Mouse (Mus musculus): ENCODE data around the gene B4galnt4. TPM values are rescaled to one million over a fixed set of nuclear protein-coding genes. Genes with fewer than 3 reads are reported as not detected.

The B4galnt4 gene
- polyA plus RNA-seq, 1 experiment from 2014 or later, result 12.1 TPM

DNA sequence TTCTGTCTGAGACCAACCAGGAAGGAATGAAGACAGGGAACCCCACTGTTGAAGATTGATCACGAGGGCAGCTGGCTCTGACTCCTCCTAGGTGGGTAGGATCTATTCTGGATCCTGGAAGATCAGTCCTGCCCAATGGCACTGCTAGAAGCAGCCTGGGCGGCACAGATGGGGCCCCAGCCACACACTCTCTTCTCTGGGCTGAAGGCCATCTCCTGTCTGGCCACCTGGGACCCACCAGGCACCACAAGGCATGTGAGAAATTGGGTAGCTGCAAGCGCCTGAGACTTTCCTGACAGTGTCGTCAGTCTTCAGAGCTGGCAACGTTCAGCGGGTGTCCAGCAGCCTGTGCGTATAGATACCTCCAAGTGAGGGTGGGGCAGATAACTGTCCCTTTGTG lies 1.6 kb downstream of the B4galnt4 start:
- H3K4me3 ChIP-seq, result no peak overlapping the region
- 78% methylated on average over 7 of the region's 7 CpGs for WGBS
- no peaks in the 10 kb centered on the region for H3K27me3 ChIP-seq
- ATAC-seq (ENCODE audit: insufficient number of reproducible peaks, low FRiP score, low TSS enrichment, low read depth), result no peak
- peaks cover 19% of the 10 kb centered on the region for H3K36me3 ChIP-seq
- peaks cover 28% of the 10 kb centered on the region for H3K4me1 ChIP-seq
- H3K9me3 ChIP-seq, result no peaks in the 10 kb centered on the region
- H3K27ac ChIP-seq, result no peak overlapping the region
- H3K4me2 ChIP-seq, result no peak overlapping the region
- H3K9ac ChIP-seq, result no peak overlapping the region

DNA sequence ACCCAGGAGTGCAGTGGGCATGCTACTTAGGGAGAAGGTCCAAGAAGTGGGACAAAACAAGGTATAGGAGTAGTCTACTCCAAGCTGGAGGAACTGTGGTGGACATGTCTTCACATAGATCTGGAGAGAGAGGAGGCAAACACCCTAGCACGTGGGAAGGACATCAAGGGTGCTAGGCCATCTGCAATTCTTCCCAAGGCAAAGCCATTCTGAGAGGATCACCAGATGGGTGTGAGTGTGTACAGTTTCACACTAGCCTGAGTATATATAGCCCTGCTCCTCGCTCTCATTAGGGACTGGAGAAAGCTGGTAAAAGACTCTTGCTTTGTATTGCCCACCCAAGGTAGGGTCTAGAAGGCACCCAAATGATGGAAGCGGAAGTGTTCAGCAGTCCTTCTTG lies 2.4 kb downstream of the B4galnt4 start:
- Histone ChIP-seq H3K9ac (no peak overlapping the region), H3K9me3 (no peaks in the 10 kb centered on the region), H3K27me3 (no peaks in the 10 kb centered on the region), H3K4me3 (no peak overlapping the region), H3K27ac (no peak overlapping the region), H3K4me1 (peaks cover 31% of the 10 kb centered on the region), H3K36me3 (peaks cover 27% of the 10 kb centered on the region), H3K4me2 (no peak overlapping the region)
- no peak for ATAC-seq (ENCODE audit: insufficient number of reproducible peaks, low FRiP score, low TSS enrichment, low read depth)
- 87% methylated on average over 3 of the region's 3 CpGs for WGBS

DNA sequence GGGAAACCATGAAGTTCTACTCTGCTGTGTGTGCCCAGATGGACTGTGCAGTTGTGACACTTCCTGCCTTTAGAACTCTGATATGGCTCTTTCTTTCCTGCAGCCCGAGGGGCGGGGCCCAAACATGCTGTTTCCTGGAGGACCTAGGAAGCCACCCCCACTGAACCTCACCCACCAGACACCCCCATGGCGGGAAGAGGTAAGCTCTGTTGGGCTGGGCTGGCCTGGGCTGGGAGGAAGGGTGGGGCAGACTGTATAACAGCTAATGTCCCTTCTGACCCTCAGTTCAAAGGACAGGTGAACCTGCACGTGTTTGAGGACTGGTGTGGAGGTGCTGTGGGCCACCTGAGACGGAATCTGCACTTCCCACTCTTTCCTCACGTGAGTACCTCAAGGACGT lies 3.3 kb downstream of the B4galnt4 start:
- Histone ChIP-seq H3K4me3 (no peak overlapping the region), H3K27me3 (no peaks in the 10 kb centered on the region), H3K4me2 (no peak overlapping the region), H3K9ac (no peak overlapping the region), H3K27ac (no peak overlapping the region), H3K36me3 (peaks cover 29% of the 10 kb centered on the region), H3K9me3 (no peaks in the 10 kb centered on the region), H3K4me1 (peaks cover 31% of the 10 kb centered on the region)
- 78% methylated on average over 7 of the region's 7 CpGs for WGBS
- no peak for ATAC-seq (ENCODE audit: insufficient number of reproducible peaks, low FRiP score, low TSS enrichment, low read depth)

DNA sequence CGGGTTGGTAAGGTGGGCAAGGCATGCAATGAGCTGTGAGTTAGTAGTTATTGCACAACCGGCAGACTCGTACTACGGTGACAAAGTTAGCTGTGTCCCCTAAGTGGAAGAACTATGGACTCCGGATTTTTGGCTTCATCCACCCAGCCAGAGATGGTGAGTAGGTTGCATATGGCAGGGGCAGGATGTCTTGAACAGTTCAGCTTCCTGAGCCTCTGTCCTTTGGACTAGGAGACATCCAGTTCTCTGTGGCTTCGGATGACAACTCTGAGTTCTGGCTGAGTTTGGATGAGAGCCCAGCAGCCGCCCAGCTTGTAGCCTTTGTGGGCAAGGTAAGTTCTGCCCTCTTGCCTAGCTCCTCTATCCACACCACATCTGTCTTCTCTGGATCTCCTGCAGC lies 3.7 kb downstream of the B4galnt4 start:
- ATAC-seq (ENCODE audit: insufficient number of reproducible peaks, low FRiP score, low TSS enrichment, low read depth), result no peak
- H3K9ac ChIP-seq, result no peak overlapping the region
- H3K9me3 ChIP-seq, result no peaks in the 10 kb centered on the region
- peaks cover 31% of the 10 kb centered on the region for H3K4me1 ChIP-seq
- no peak overlapping the region for H3K4me3 ChIP-seq
- no peak overlapping the region for H3K27ac ChIP-seq
- 90% methylated on average over 7 of the region's 7 CpGs for WGBS
- peaks cover 29% of the 10 kb centered on the region for H3K36me3 ChIP-seq
- peaks cover 2% of the 10 kb centered on the region for H3K27me3 ChIP-seq
- H3K4me2 ChIP-seq, result no peak overlapping the region

DNA sequence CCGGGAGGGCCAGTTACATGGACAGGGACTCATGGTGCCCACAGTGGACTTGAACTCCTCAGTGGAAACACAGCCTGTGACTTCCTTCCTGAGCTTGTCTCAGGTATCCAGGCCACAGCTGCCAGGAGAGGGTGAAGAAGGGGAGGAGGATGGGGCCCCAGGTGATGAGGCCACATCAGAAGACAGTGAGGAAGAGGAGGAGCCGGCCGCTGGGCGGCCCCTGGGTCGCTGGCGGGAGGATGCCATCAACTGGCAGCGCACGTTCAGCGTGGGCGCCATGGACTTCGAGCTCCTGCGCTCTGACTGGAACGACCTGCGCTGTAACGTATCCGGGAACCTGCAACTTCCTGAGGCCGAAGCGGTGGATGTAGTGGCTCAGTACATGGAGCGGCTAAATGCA lies 7.4 kb downstream of the B4galnt4 start:
- no peaks in the 10 kb centered on the region for H3K9me3 ChIP-seq
- no peak overlapping the region for H3K4me2 ChIP-seq
- 76% methylated on average over 19 of the region's 19 CpGs for WGBS
- H3K27me3 ChIP-seq, result peaks cover 24% of the 10 kb centered on the region
- peaks cover 27% of the 10 kb centered on the region for H3K36me3 ChIP-seq
- no peak overlapping the region for H3K9ac ChIP-seq
- H3K4me1 ChIP-seq, result peaks cover 27% of the 10 kb centered on the region
- H3K27ac ChIP-seq, result no peak overlapping the region
- no peak overlapping the region for H3K4me3 ChIP-seq
- no peak for ATAC-seq (ENCODE audit: insufficient number of reproducible peaks, low FRiP score, low TSS enrichment, low read depth)

DNA sequence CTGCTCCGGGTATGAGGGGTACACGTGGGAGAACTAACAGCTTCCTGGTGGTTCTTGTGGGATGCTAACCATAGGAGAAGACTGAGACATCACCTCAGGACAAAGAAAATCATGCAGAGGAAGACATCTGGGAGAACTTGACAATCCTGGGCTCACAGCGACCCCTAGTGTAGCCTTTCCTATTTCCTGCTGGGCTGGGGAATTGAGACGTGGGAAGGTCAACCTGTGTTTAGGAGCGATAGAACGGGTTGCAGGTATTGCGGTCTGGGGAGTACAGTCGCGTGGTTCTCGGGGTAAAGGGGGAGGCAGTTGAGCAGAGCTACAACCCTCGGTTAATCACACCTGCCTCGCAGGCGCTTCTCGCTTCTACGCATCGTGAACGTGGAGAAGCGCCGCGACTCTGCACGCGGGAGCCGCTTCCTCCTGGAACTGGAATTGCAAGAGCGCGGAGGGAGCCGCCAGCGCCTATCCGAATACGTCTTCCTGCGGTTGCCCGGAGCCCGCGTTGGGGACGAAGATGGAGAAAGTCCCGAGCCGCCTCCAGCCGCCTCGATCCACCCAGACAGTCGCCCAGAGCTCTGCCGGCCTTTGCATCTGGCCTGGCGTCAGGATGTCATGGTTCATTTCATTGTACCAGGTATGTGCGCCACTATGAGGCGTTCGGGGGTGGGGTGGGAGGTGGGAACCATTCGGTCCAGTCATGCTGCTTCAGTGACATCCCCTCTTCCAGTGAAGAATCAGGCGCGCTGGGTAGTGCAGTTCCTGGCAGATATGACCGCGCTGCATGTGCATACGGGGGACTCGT lies 9.4 kb downstream of the B4galnt4 start:
- Histone ChIP-seq H3K27me3 (peaks cover 24% of the 10 kb centered on the region), H3K36me3 (peaks cover 16% of the 10 kb centered on the region; the same call in 1 of the 2 replicates), H3K9me3 (no peaks in the 10 kb centered on the region), H3K9ac (0 out of 2 replicates have a peak overlapping the region, but pooled peaks have one; percentile 18), H3K4me3 (peak overlapping the region; percentile 35), H3K4me2 (peak overlapping the region; percentile 73), H3K27ac (no peak overlapping the region), H3K4me1 (peaks cover 27% of the 10 kb centered on the region)
- ATAC-seq (ENCODE audit: insufficient number of reproducible peaks, low FRiP score, low TSS enrichment, low read depth), result 0 out of 2 replicates have a peak, but pooled peaks have one; percentile 4
- whole genome bisulfite sequencing, result 2% methylated on average over 51 of the region's 51 CpGs

DNA sequence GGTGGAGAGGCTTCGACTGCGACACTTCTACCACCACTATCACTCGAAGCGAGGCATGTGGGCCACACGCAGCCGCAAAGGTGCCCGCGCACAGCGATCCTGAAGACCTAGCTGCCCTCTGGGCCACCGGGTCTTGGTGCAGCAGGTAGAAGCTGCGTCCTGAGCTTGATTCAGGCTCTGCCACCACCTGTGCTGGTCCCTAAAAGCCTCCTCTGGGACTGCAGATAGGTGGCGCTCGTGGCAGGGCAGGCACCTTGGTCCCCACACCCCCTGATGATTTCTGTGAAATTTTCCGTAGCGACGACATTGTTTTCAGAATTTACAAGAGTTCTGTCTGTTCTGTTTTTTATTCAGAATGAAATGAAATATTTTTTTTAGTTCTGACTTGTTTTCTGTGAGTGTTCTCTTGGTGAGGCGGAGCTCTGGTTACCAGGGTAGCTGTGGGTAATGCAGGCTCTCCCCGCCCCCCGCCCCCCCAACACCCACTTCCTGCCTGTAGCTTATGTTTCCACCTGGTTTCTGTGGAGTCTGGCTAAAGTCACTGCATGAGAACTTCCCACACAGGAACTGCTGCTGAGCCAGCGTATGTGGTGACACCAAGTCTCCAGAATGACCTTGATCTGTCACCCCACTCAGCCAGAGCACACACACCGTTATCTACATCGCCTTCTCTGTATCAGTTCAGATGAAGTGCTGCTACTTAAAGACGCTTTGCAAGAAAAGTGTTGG lies 11.3 kb downstream of the B4galnt4 start:
- H3K36me3 ChIP-seq, result peaks cover 13% of the 10 kb centered on the region; the same call in 1 of the 2 replicates
- 27% methylated on average over 23 of the region's 23 CpGs for WGBS
- H3K4me3 ChIP-seq, result no peak overlapping the region
- no peak for ATAC-seq (ENCODE audit: insufficient number of reproducible peaks, low FRiP score, low TSS enrichment, low read depth)
- 0 out of 2 replicates have a peak overlapping the region, but pooled peaks have one; percentile 12 for H3K4me2 ChIP-seq
- 0 out of 2 replicates have a peak overlapping the region, but pooled peaks have one; percentile 5 for H3K27ac ChIP-seq
- no peak overlapping the region for H3K9ac ChIP-seq
- H3K27me3 ChIP-seq, result peaks cover 24% of the 10 kb centered on the region
- H3K9me3 ChIP-seq, result no peaks in the 10 kb centered on the region
- H3K4me1 ChIP-seq, result peaks cover 27% of the 10 kb centered on the region

DNA sequence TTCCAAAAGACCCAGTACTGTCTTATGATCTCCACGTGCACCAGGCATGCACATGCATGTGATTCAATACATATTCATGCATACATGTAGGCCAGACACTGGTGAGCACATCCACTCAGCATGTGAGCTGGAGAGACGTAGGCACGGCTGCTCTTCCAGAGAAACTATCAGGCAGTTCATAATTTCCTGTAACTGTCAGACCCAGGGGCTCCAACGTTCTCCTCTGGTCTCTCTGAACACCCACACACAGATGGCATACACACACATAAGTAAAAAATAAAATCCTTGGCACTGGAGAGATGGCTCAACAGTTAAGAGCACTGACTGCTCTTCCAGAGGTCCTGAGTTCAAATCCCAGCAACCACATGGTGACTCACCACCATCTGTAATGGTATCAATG lies 12.9 kb downstream of the B4galnt4 start:
- no peaks in the 10 kb centered on the region for H3K9me3 ChIP-seq
- H3K4me3 ChIP-seq, result no peak overlapping the region
- no peak overlapping the region for H3K27ac ChIP-seq
- 70% methylated on average over 4 of the region's 4 CpGs for WGBS
- no peak overlapping the region for H3K9ac ChIP-seq
- no peaks in the 10 kb centered on the region for H3K36me3 ChIP-seq
- H3K27me3 ChIP-seq, result peaks cover 24% of the 10 kb centered on the region
- H3K4me2 ChIP-seq, result no peak overlapping the region
- ATAC-seq (ENCODE audit: insufficient number of reproducible peaks, low FRiP score, low TSS enrichment, low read depth), result no peak
- peaks cover 24% of the 10 kb centered on the region for H3K4me1 ChIP-seq

DNA sequence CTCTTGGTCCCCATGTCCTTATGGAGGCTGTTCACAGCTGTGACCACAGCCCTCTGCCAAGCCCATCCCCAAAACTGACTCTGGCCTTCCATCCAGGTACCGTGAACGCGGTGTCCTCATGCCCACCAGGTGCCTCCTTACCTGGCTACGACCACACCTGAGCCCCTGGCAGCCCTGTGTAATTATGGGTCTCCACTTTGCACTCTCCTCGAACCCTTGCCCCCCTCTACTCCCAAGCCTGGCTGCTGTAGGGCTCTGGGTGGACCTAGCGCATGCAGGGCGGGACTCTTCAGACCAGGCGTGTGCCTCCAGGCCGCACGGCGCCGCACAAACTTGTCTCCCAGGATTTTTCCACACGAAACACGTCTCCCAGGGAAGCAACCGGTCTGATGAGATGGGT lies 16.9 kb downstream of the B4galnt4 start, which contains the start of gene Pkp3:
Pkp3 (plus strand) TSS at position 378 of the 400 bp plus-strand sequence.
- Histone ChIP-seq H3K9ac (no peak within 1 kb of the TSS), H3K27me3 (peaks cover 7% of the 10 kb centered on the region; the same call in 1 of the 2 replicates), H3K27ac (peak within 1 kb of the TSS; percentile 66), H3K9me3 (no peaks in the 10 kb centered on the region), H3K4me1 (peaks cover 9% of the 10 kb centered on the region; the same call in 1 of the 2 replicates), H3K4me3 (peak within 1 kb of the TSS; percentile 35), H3K4me2 (peak within 1 kb of the TSS; percentile 27; the same call in 1 of the 2 replicates), H3K36me3 (0 out of 2 replicates have a peak, but pooled peaks cover 3% of the 10 kb centered on the region)
- 85% methylated on average over 15 of the region's 15 CpGs for WGBS
- 0 out of 2 replicates have a peak, but pooled peaks have one; percentile 8 for ATAC-seq (ENCODE audit: insufficient number of reproducible peaks, low FRiP score, low TSS enrichment, low read depth)

DNA sequence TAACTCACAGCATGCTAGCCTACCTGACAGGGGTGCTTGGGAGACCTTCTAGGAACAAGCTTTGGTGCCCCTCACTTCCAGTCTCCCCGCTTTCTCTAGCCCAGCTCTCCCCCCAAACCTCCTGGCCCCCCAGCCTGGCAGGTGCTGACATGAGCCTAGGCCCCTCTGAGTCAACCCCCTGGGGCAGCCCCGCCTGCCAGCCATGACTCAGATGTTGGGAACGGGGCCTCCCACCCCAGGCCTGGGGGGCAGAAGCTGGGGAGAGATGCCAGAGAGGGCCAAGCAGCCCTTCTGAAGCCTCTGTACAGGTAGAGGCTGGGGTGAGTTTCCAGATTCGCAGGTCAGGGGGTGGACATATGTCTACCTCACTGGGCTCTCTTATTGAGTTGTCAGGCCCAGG lies 18.0 kb downstream of the B4galnt4 start:
- 0 out of 2 replicates have a peak, but pooled peaks cover 6% of the 10 kb centered on the region for H3K36me3 ChIP-seq
- no peak overlapping the region for H3K9ac ChIP-seq
- peak overlapping the region; percentile 35 for H3K4me3 ChIP-seq
- 0 out of 2 replicates have a peak overlapping the region, but pooled peaks have one; percentile 27 for H3K4me2 ChIP-seq
- 69% methylated on average over 4 of the region's 4 CpGs for WGBS
- peak overlapping the region; percentile 66 for H3K27ac ChIP-seq
- H3K9me3 ChIP-seq, result no peaks in the 10 kb centered on the region
- peaks cover 9% of the 10 kb centered on the region; the same call in 1 of the 2 replicates for H3K4me1 ChIP-seq
- peaks cover 7% of the 10 kb centered on the region; the same call in 1 of the 2 replicates for H3K27me3 ChIP-seq
- no peak for ATAC-seq (ENCODE audit: insufficient number of reproducible peaks, low FRiP score, low TSS enrichment, low read depth)

DNA sequence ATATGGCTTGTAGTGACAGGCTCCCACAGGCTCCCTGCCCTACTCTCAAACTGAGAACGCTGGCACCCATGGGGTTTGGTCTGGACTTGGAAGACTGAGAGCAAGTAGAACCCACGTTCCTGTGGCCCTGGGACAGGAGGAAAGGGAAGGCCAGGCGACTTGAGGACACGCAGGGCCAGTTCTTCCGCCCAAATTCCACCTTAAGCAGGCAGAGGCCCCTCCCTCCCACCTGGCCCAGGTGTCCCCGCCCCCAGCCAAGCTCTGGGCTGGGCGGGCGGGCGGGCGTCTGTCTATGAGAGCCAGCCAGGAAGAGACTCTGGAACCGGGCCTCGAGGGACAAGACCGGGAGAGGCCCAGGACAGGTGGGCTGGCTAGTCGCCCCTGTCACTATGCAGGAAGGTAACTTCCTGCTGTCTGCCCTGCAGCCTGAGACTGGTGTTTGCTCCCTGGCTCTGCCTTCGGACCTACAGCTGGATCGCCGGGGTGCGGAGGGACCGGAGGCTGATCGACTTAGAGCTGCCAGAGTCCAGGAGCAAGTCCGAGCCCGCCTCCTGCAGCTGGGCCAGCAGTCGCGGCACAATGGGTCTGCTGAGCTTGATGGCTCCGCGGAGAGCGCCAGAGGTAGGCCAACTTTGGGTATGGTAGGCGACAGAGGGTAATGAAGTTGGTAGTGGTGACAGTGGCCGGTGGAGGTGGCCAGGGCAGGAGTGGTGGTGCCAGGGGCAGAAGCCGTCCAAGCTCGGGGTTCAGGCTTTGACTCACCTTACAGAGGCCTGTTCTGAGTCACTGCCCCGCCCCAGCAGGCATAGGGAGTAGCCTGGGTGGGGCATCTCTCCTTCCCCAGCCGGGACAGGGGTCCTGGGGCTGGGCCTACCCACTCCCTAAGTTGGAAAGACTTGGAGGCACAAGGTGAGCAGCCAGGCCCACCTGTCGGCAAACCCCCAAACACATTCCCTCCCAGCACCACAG lies 18.9 kb downstream of the B4galnt4 start:
- Histone ChIP-seq H3K9me3 (no peaks in the 10 kb centered on the region), H3K27me3 (peaks cover 7% of the 10 kb centered on the region; the same call in 1 of the 2 replicates), H3K4me2 (peak overlapping the region; percentile 27), H3K4me3 (peak overlapping the region; percentile 35), H3K27ac (peak overlapping the region; percentile 66), H3K9ac (peak overlapping the region; percentile 35), H3K4me1 (peaks cover 9% of the 10 kb centered on the region; the same call in 1 of the 2 replicates), H3K36me3 (0 out of 2 replicates have a peak, but pooled peaks cover 6% of the 10 kb centered on the region)
- whole genome bisulfite sequencing, result 26% methylated on average over 32 of the region's 34 CpGs
- no peak for ATAC-seq (ENCODE audit: insufficient number of reproducible peaks, low FRiP score, low TSS enrichment, low read depth)

Measured in limb, embryonic 15.5 days (tissue).